Mouse (Mus musculus): ENCODE measurements around the gene Sppl2b. TPM values are rescaled to one million over a fixed set of nuclear protein-coding genes. Genes with fewer than 3 reads are reported as not detected.
A peak's percentile ranks its signal among the peaks of the same experiment; 100 is the strongest.

Gene Sppl2b
- polyA plus RNA-seq, 1 experiment from 2014 or later, result 65.3 TPM

GRCm38 (mm10) chr10:80897861-80898510, 42.9 kb downstream of the Sppl2b start:
- no peaks in the 10 kb centered on the region for H3K9me3 ChIP-seq (replicated peaks; ENCODE audit: control insufficient read depth, low read length)
- no peaks in the 10 kb centered on the region for H3K27me3 ChIP-seq (ENCODE audit: control insufficient read depth, insufficient read depth, low read depth, low read length)
- peaks cover 17% of the 10 kb centered on the region for H3K4me1 ChIP-seq (ENCODE audit: control insufficient read depth, low read depth, low read length)
- H3K4me2 ChIP-seq (ENCODE audit: low read depth, low read length), result no peak overlapping the region
- H3K27ac ChIP-seq (ENCODE audit: low read length), result no peak overlapping the region
- WGBS (ENCODE audit: insufficient replicate concordance), result 50% methylated on average over 41 of the region's 41 CpGs
- H3K9ac ChIP-seq (ENCODE audit: low read depth, low read length), result no peak overlapping the region
- ATAC-seq (ENCODE audit: low read depth), result no peak
- no peak overlapping the region for H3K4me3 ChIP-seq (ENCODE audit: low read depth, low read length)
- peaks cover 2% of the 10 kb centered on the region; the same call in 1 of the 2 replicates for H3K36me3 ChIP-seq (ENCODE audit: control insufficient read depth, insufficient read depth)

- peaks cover 17% of the 10 kb centered on the region for H3K4me1 ChIP-seq (ENCODE audit: control insufficient read depth, low read depth, low read length)
- H3K36me3 ChIP-seq (ENCODE audit: control insufficient read depth, insufficient read depth), result peaks cover 2% of the 10 kb centered on the region; the same call in 1 of the 2 replicates
- H3K9me3 ChIP-seq (replicated peaks; ENCODE audit: control insufficient read depth, low read length), result no peaks in the 10 kb centered on the region
- no peak overlapping the region for H3K4me3 ChIP-seq (ENCODE audit: low read depth, low read length)
- H3K9ac ChIP-seq (ENCODE audit: low read depth, low read length), result peak overlapping the region; percentile 78; the same call in 1 of the 2 replicates
- 80% methylated on average over 8 of the region's 8 CpGs for WGBS (ENCODE audit: insufficient replicate concordance)
- no peak for ATAC-seq (ENCODE audit: low read depth)
- H3K4me2 ChIP-seq (ENCODE audit: low read depth, low read length), result peak overlapping the region; percentile 97; the same call in 1 of the 2 replicates
- H3K27ac ChIP-seq (ENCODE audit: low read length), result no peak overlapping the region
- H3K27me3 ChIP-seq (ENCODE audit: control insufficient read depth, insufficient read depth, low read depth, low read length), result no peaks in the 10 kb centered on the region
These were observed 44.0 kb downstream of the Sppl2b start for GRCm38 (mm10) chr10:80899074-80899473.

GRCm38 (mm10) chr10:80899591-80900317, 44.7 kb downstream of the Sppl2b start:
- no peaks in the 10 kb centered on the region for H3K9me3 ChIP-seq (replicated peaks; ENCODE audit: control insufficient read depth, low read length)
- no peak for ATAC-seq (ENCODE audit: low read depth)
- peaks cover 17% of the 10 kb centered on the region for H3K4me1 ChIP-seq (ENCODE audit: control insufficient read depth, low read depth, low read length)
- peak overlapping the region; percentile 78 for H3K9ac ChIP-seq (ENCODE audit: low read depth, low read length)
- H3K27ac ChIP-seq (ENCODE audit: low read length), result no peak overlapping the region
- peak overlapping the region; percentile 82 for H3K4me3 ChIP-seq (ENCODE audit: low read depth, low read length)
- 11% methylated on average over 25 of the region's 25 CpGs for WGBS (ENCODE audit: insufficient replicate concordance)
- H3K27me3 ChIP-seq (ENCODE audit: control insufficient read depth, insufficient read depth, low read depth, low read length), result no peaks in the 10 kb centered on the region
- H3K36me3 ChIP-seq (ENCODE audit: control insufficient read depth, insufficient read depth), result peaks cover 6% of the 10 kb centered on the region
- H3K4me2 ChIP-seq (ENCODE audit: low read depth, low read length), result peak overlapping the region; percentile 97

DNA sequence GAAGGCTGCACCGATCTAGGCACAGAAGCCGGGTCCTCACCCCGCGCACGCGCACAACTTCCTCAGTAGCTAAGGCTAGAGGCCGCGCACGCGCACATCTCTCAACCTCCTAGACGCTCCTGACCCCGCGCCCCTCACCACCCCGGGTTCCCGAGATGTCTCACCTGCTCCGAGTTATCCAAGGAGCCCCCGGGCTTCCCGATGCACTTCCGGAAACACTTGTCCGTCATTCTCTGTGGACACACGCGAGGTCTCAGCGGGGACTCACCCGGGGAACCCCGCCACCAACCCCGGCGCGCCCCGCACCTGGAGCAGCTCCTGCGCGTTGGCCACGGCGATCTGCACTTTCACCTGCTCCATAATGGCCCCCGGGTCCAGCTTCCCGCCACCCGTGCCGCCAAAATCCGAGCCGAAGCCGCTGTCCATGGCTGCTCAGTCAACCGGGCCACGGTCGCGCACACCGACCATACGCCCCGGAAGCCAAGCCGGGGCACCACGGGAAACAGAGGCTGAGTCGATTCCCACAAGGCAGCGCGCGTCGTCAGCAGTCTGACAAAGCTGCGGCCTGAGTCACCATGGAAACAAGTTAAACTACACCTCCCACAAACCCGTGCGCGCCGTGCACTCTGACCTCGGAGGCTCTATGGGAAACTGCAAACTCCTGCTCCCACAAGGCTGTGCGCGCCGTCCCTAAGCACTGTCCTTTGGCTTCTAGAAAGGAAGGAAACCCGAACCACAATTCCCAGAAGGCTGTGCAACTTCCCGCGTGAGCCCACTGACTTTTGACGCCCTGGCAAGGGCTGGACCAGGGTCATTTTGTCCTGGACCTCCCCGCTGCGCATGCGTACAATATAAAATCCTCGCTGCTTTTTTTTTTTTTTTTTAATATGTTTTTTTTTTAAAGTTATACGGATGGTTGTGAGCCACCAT, 45.5 kb downstream of the Sppl2b start, which contains the start of gene Timm13:
Gene Timm13, minus strand, starts transcription at position 652 of the 930 bp plus-strand sequence.
- WGBS (ENCODE audit: insufficient replicate concordance), result under 1% methylated on average over 72 of the region's 72 CpGs
- H3K4me1 ChIP-seq (ENCODE audit: control insufficient read depth, low read depth, low read length), result peaks cover 17% of the 10 kb centered on the region
- peak within 1 kb of the TSS; percentile 78 for H3K9ac ChIP-seq (ENCODE audit: low read depth, low read length)
- H3K27me3 ChIP-seq (ENCODE audit: control insufficient read depth, insufficient read depth, low read depth, low read length), result no peaks in the 10 kb centered on the region
- H3K36me3 ChIP-seq (ENCODE audit: control insufficient read depth, insufficient read depth), result peaks cover 7% of the 10 kb centered on the region
- H3K4me3 ChIP-seq (ENCODE audit: low read depth, low read length), result peak within 1 kb of the TSS; percentile 82
- peak within 1 kb of the TSS; percentile 97 for H3K4me2 ChIP-seq (ENCODE audit: low read depth, low read length)
- ATAC-seq (ENCODE audit: low read depth), result peak; percentile 95
- peak within 1 kb of the TSS; percentile 79 for H3K27ac ChIP-seq (ENCODE audit: low read length)
- no peaks in the 10 kb centered on the region for H3K9me3 ChIP-seq (replicated peaks; ENCODE audit: control insufficient read depth, low read length)

DNA sequence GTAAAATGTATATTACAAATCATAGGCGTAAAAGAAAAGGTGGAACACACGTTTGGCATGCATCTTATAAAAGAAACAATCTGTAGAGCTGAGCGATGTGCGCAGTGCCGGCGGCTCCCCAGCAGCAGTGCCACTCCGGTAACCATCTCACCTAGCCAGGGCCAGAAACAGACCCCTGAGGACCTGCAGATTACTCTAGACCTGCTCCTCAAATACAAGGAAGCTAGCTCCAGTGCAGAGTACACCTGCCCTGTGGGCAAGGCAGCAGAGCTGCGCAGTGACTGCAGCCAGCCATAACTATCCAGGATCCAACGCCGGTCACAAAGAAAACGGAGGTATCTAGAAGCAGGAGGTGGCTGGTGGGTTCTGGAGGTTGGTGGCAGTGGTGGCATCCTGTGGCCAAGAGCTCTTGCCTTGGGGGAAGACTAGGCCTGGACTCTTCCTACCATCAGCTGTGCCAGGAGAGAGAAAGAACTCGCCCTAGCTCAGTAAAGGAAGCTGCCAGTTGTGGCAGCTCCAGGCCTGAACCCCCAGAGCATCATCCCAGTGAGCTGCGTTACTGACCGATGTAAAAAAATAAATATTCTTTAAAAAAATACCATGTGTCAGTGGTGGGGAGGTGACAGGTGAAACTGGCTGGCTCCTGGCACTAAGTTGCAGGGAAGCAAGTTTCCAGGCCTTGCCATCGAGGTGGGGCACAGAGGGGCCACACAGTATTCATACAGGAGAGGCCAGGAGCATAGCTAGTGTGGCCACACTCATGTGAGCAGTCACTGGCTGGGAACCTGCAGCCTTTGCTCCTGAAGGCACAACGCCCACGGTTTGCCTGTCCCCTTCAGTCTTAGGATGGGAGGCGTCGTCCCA, 46.6 kb downstream of the Sppl2b start:
- H3K36me3 ChIP-seq (ENCODE audit: control insufficient read depth, insufficient read depth), result peaks cover 7% of the 10 kb centered on the region
- peak overlapping the region; percentile 16; the same call in 1 of the 2 replicates for H3K27ac ChIP-seq (ENCODE audit: low read length)
- no peaks in the 10 kb centered on the region for H3K9me3 ChIP-seq (replicated peaks; ENCODE audit: control insufficient read depth, low read length)
- WGBS (ENCODE audit: insufficient replicate concordance), result 86% methylated on average over 19 of the region's 19 CpGs
- H3K4me1 ChIP-seq (ENCODE audit: control insufficient read depth, low read depth, low read length), result peaks cover 17% of the 10 kb centered on the region
- H3K4me2 ChIP-seq (ENCODE audit: low read depth, low read length), result peak overlapping the region; percentile 64
- peak overlapping the region; percentile 82 for H3K4me3 ChIP-seq (ENCODE audit: low read depth, low read length)
- H3K27me3 ChIP-seq (ENCODE audit: control insufficient read depth, insufficient read depth, low read depth, low read length), result no peaks in the 10 kb centered on the region
- no peak for ATAC-seq (ENCODE audit: low read depth)
- H3K9ac ChIP-seq (ENCODE audit: low read depth, low read length), result peak overlapping the region; percentile 29; the same call in 1 of the 2 replicates

- Histone ChIP-seq H3K4me2 (ENCODE audit: low read depth, low read length) (no peak overlapping the region), H3K4me3 (ENCODE audit: low read depth, low read length) (no peak overlapping the region), H3K27ac (ENCODE audit: low read length) (no peak overlapping the region), H3K36me3 (ENCODE audit: control insufficient read depth, insufficient read depth) (peaks cover 7% of the 10 kb centered on the region), H3K9me3 (replicated peaks; ENCODE audit: control insufficient read depth, low read length) (no peaks in the 10 kb centered on the region), H3K4me1 (ENCODE audit: control insufficient read depth, low read depth, low read length) (peaks cover 17% of the 10 kb centered on the region), H3K27me3 (ENCODE audit: control insufficient read depth, insufficient read depth, low read depth, low read length) (no peaks in the 10 kb centered on the region), H3K9ac (ENCODE audit: low read depth, low read length) (no peak overlapping the region)
- 83% methylated on average over 9 of the region's 9 CpGs for WGBS (ENCODE audit: insufficient replicate concordance)
- no peak for ATAC-seq (ENCODE audit: low read depth)
These were observed 47.3 kb downstream of the Sppl2b start for GRCm38 (mm10) chr10:80902273-80902940.

GRCm38 (mm10) chr10:80903282-80903681, 48.2 kb downstream of the Sppl2b start:
- no peaks in the 10 kb centered on the region for H3K27me3 ChIP-seq (ENCODE audit: control insufficient read depth, insufficient read depth, low read depth, low read length)
- no peak overlapping the region for H3K9ac ChIP-seq (ENCODE audit: low read depth, low read length)
- 80% methylated on average over 10 of the region's 10 CpGs for WGBS (ENCODE audit: insufficient replicate concordance)
- H3K4me1 ChIP-seq (ENCODE audit: control insufficient read depth, low read depth, low read length), result peaks cover 17% of the 10 kb centered on the region
- no peak overlapping the region for H3K4me3 ChIP-seq (ENCODE audit: low read depth, low read length)
- no peaks in the 10 kb centered on the region for H3K9me3 ChIP-seq (replicated peaks; ENCODE audit: control insufficient read depth, low read length)
- H3K36me3 ChIP-seq (ENCODE audit: control insufficient read depth, insufficient read depth), result peaks cover 7% of the 10 kb centered on the region
- no peak overlapping the region for H3K4me2 ChIP-seq (ENCODE audit: low read depth, low read length)
- ATAC-seq (ENCODE audit: low read depth), result no peak
- H3K27ac ChIP-seq (ENCODE audit: low read length), result no peak overlapping the region

All from liver, embryonic 16.5 days (tissue).